Comparison of ENCODE assay signal across 9 mouse cellular contexts in the genomic region with DNA sequence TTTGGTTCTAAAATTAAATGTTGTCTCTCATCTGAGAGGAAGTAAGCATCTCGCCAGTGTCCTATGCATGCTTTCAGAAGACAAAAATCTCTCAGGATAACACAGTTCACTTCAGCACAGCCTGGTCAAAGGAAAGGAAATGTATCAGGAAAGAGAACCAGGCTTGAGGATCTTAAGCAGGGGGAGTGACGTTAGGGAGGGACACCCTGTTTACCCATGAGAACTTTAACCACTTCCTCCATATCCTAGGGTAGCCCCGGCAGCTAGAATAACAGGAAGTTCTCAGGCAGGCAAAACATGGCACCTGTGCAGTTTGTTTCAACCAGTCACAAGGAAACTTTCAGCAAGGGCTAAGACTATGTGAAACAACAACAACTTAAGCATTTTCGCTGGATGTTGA. TPM values are rescaled to one million over a fixed set of nuclear protein-coding genes. Genes with fewer than 3 reads are reported as not detected.
DNase-seq lines count a peak whose midpoint lies in the region; ATAC-seq and TF ChIP-seq lines count a peak whose summit lies in the region.
"Had no signal": no experiment of that assay in that cellular context is flagged by ENCODE, and none has a peak within 500 bp of the region (broad histone marks: within the 10 kb centered on the region; RNA-seq: fewer than 3 reads in every experiment).

No protein-coding gene starts in this region.

- no peaks in the 10 kb centered on the region for H3K27me3 ChIP-seq in CH12.LX (replicated peaks)
- no peaks in the 10 kb centered on the region for H3K27me3 ChIP-seq in kidney, embryonic 16.5 days (ENCODE audit: insufficient read depth, low read length)
- H3K27me3 ChIP-seq: forebrain, embryonic 15.5 days had no signal

- no peak for TF ChIP-seq RAD21 in CH12.LX (IDR thresholded peaks at IDR 0.05; ENCODE audit: low read depth, low read length)

- no peak overlapping the region for H3K9ac ChIP-seq in CH12.LX (ENCODE audit: insufficient read depth, low read depth)
- no peak overlapping the region for H3K9ac ChIP-seq in kidney, embryonic 16.5 days (replicated peaks; ENCODE audit: low read length)
- H3K9ac ChIP-seq: forebrain, embryonic 15.5 days had no signal

- dilution Hi-C loops in CH12.LX (cut with MboI; ENCODE audit: extremely low pct_ligation_motif_present, extremely low pct_unique_long_range_greater_than_20kb, low sequenced_read_pairs): no loop called here

- no peak for TF ChIP-seq EP300 in CH12.LX (IDR thresholded peaks at IDR 0.05; ENCODE audit: low read length)

- no peak overlapping the region for H3K27ac ChIP-seq in CH12.LX (ENCODE audit: insufficient read depth, low read depth)
- H3K27ac ChIP-seq in kidney, embryonic 16.5 days (ENCODE audit: low read length): no peak overlapping the region
- H3K27ac ChIP-seq: forebrain, embryonic 15.5 days had no signal

- in situ Hi-C loops in CH12.LX (cut with MboI; ENCODE audit: low pct_ligation_motif_present, low pct_unique_long_range_greater_than_20kb, low sequenced_read_pairs): no loop called here

- H3K79me2 ChIP-seq in CH12.LX (replicated peaks; ENCODE audit: control insufficient read depth, extremely low read depth, insufficient read depth, poor library complexity, severe bottlenecking): no peaks in the 10 kb centered on the region

- TF ChIP-seq CTCF in CH12.LX (conservative IDR thresholded peaks at IDR 0.05 in 1 of 2, IDR thresholded peaks at IDR 0.05 in 1 of 2; ENCODE audit: low read depth in 2 of 2, low read length in 2 of 2): no peak

- TF ChIP-seq POLR2A in CH12.LX (IDR thresholded peaks at IDR 0.05; ENCODE audit: low read depth, low read length): no peak

- H3K4me2 ChIP-seq in CH12.LX (ENCODE audit: insufficient read depth, low read depth, poor library complexity, severe bottlenecking): no peak overlapping the region
- H3K4me2 ChIP-seq in kidney, embryonic 16.5 days (replicated peaks; ENCODE audit: low read depth, low read length): no peak overlapping the region
- H3K4me2 ChIP-seq: forebrain, embryonic 15.5 days had no signal

- H3K9me3 ChIP-seq in CH12.LX (replicated peaks; ENCODE audit: low read length): no peaks in the 10 kb centered on the region
- H3K9me3 ChIP-seq in kidney, embryonic 16.5 days (ENCODE audit: low read length): no peaks in the 10 kb centered on the region
- H3K9me3 ChIP-seq: forebrain, embryonic 15.5 days had no signal

- H3K4me1 ChIP-seq in CH12.LX (ENCODE audit: control insufficient read depth in 1 of 2, insufficient read depth in 2 of 2): peaks cover 0 to 15% of the 10 kb centered on the region in 2 experiments; a peak in 2 of 4 replicates
- no peaks in the 10 kb centered on the region for H3K4me1 ChIP-seq in kidney, embryonic 16.5 days (ENCODE audit: insufficient read depth, low read length)
- H3K4me1 ChIP-seq: forebrain, embryonic 15.5 days had no signal

- peak; percentile 93 for ATAC-seq in inflammation-experienced regulatory T-cells, adult 6 months
- ATAC-seq in kidney, embryonic 16.5 days (ENCODE audit: low FRiP score, low TSS enrichment): no peak
- ATAC-seq: forebrain, embryonic 15.5 days had no signal

- no peak overlapping the region for H3K4me3 ChIP-seq in CH12.LX (replicated peaks in 1 of 3; ENCODE audit: low read depth in 2 of 3, low read length in 2 of 3, poor library complexity in 1 of 3)
- H3K4me3 ChIP-seq in kidney, embryonic 16.5 days (ENCODE audit: low read length): no peak overlapping the region
- H3K4me3 ChIP-seq: forebrain, embryonic 15.5 days had no signal

- 37% methylated on average over 4 of the region's 4 CpGs for WGBS in kidney, embryonic 16.5 days

- DNase-seq in A20 (ENCODE audit: low read depth, low spot score) (peak; percentile 7), CH12.LX (ENCODE audit: extremely low read depth) (peak; percentile 71)
- DNase-seq in natural killer cell, adult 2 months (ENCODE audit: low spot score in 2 of 2): peak; percentile 12 to 71
- no peak for DNase-seq in frontal cortex, postnatal 25 days (ENCODE audit: low spot score in 2 of 2)
- no peak for DNase-seq in urinary bladder, postnatal 25 days (ENCODE audit: low spot score)

- H3K36me3 ChIP-seq in CH12.LX (replicated peaks in 1 of 2; ENCODE audit: control insufficient read depth in 1 of 2, insufficient read depth in 1 of 2, low read length in 1 of 2): no peaks in the 10 kb centered on the region
- H3K36me3 ChIP-seq in kidney, embryonic 16.5 days (ENCODE audit: insufficient read depth, low read length): no peaks in the 10 kb centered on the region
- H3K36me3 ChIP-seq: forebrain, embryonic 15.5 days had no signal

TF ChIP-seq in CH12.LX, 34 proteins besides CTCF, POLR2A, EP300 and RAD21:
- no peak for TF ChIP-seq E2F4 (IDR thresholded peaks at IDR 0.05; ENCODE audit: insufficient replicate concordance, low read depth, low read length)
- no peak for TF ChIP-seq ZNF384 (IDR thresholded peaks at IDR 0.05; ENCODE audit: low read depth, low read length)
- no peak for TF ChIP-seq NELFE (IDR thresholded peaks at IDR 0.05; ENCODE audit: low read depth, low read length)
- no peak for TF ChIP-seq MAZ (IDR thresholded peaks at IDR 0.05; ENCODE audit: low read depth, low read length)
- TF ChIP-seq POLR2AphosphoS2 (IDR thresholded peaks at IDR 0.05; ENCODE audit: low read depth, low read length): no peak
- no peak for TF ChIP-seq MEF2A (IDR thresholded peaks at IDR 0.05; ENCODE audit: borderline replicate concordance, low read depth, low read length)
- TF ChIP-seq ETS1 (conservative IDR thresholded peaks at IDR 0.05; ENCODE audit: low read depth, low read length): 0 out of 2 replicates have a peak, but pooled peaks have one; percentile 21
- TF ChIP-seq PAX5 (IDR thresholded peaks at IDR 0.05; ENCODE audit: low read length): no peak
- TF ChIP-seq JUN (IDR thresholded peaks at IDR 0.05; ENCODE audit: insufficient read depth, low read depth, low read length): no peak
- TF ChIP-seq ELF1 (IDR thresholded peaks at IDR 0.05; ENCODE audit: low read depth, low read length): peak; percentile 29; the same call in 1 of the 2 replicates
- no peak for TF ChIP-seq UBTF (IDR thresholded peaks at IDR 0.05; ENCODE audit: low read depth, low read length)
- TF ChIP-seq USF2 (conservative IDR thresholded peaks at IDR 0.05; ENCODE audit: low read depth, low read length): no peak
- no peak for TF ChIP-seq CHD1 (IDR thresholded peaks at IDR 0.05; ENCODE audit: low read depth, low read length)
- TF ChIP-seq NRF1 (IDR thresholded peaks at IDR 0.05; ENCODE audit: low read depth, low read length): no peak
- TF ChIP-seq ZMIZ1 (IDR thresholded peaks at IDR 0.05; ENCODE audit: low read depth, low read length): no peak
- TF ChIP-seq MAX (IDR thresholded peaks at IDR 0.05; ENCODE audit: low read length): no peak

RNA-seq across cellular contexts. Expression of gene Kcnj16, which starts 25.8 kb away (rescaled TPM):
- total RNA-seq in CH12.LX (2012; rRNA removed) (not detected in 2 replicates), CH12.LX (2014; rRNA removed) (not detected in 2 replicates)
- polyA plus RNA-seq in CH12.LX (2012; ENCODE audit: insufficient read length, low read depth): not detected in 2 replicates
- not detected for polyA plus RNA-seq in inflammation-experienced regulatory T-cells, adult 6 months (2017; shearing (Covaris generic))
- 13.4 and 14.5 TPM in 2 replicates for polyA plus RNA-seq in kidney, embryonic 16.5 days (2015; fragmentation: Nextera tagmentation; extraction: Ambion mirVana)
- polyA plus RNA-seq: stomach, embryonic 14.5 days had no signal

Comparison
In these comparisons a context has a peak if more than half of its experiments do, and no peak if none do; other contexts are left out.
1. DNase-seq: peak in A20 (single experiment), CH12.LX (single experiment) and natural killer cell, adult 2 months (2 of 2); none in frontal cortex, postnatal 25 days (0 of 2) and urinary bladder, postnatal 25 days (single experiment).
2. RNA of gene Kcnj16, which starts 25.8 kb away (polyA plus RNA-seq): 13.4 to 14.5 TPM in kidney, embryonic 16.5 days; not detected in CH12.LX and not detected in inflammation-experienced regulatory T-cells, adult 6 months; every median in the first group is over 10 times any median in the second.